Mouse (Mus musculus) adrenal gland, adult (tissue): ENCODE measurements at regions not wholly inside any gene's neighbourhood (a gene's known extent, or its start where the extent isn't known, plus 50 kb on each side); places are given as distances from the start of the nearest gene placed in this dataset.

ENCODE experiments used
- DNase-seq, 2 experiments: peaks; one replicate each; pipeline ENCODE4 v3.0.0; 2022 to 2023; ENCODE audit warnings: low spot score in 1 of 2; ENCODE audit not compliant: inconsistent age in 2 of 2

GRCm38 (mm10) chr11:114224706-114225105 is 157.9 kb upstream of the Sdk2 start:
- peak; percentile 9 to 52 for DNase-seq

- DNase-seq, result no peak
Observed at GRCm38 (mm10) chr11:114223061-114223460, 156.2 kb upstream of the Sdk2 start.

GRCm38 (mm10) chr11:114220466-114220865 is 153.6 kb upstream of the Sdk2 start:
- DNase-seq, result no peak

- DNase-seq, result no peak
Observed at GRCm38 (mm10) chr11:114218732-114219506, 152.1 kb upstream of the Sdk2 start.

- no peak for DNase-seq
Observed at GRCm38 (mm10) chr11:114217245-114217757, 150.5 kb upstream of the Sdk2 start.

GRCm38 (mm10) chr11:114216493-114216892 is 149.6 kb upstream of the Sdk2 start:
- DNase-seq, result no peak

- DNase-seq, result no peak
Observed at GRCm38 (mm10) chr11:114215256-114215655, 148.4 kb upstream of the Sdk2 start.

- DNase-seq, result peak in 1 of 2 experiments; percentile 52
Observed at GRCm38 (mm10) chr11:114212136-114212535, 145.3 kb upstream of the Sdk2 start.

- peak; percentile 45 to 83 for DNase-seq
Observed at GRCm38 (mm10) chr11:114205192-114205591, 138.3 kb upstream of the Sdk2 start.

GRCm38 (mm10) chr11:114203416-114203815 is 136.6 kb upstream of the Sdk2 start:
- no peak for DNase-seq

- no peak for DNase-seq
Observed at GRCm38 (mm10) chr11:114202486-114202885, 135.6 kb upstream of the Sdk2 start.

- no peak for DNase-seq
Observed at GRCm38 (mm10) chr11:114199081-114199586, 132.3 kb upstream of the Sdk2 start.

GRCm38 (mm10) chr11:114198317-114199032 is 131.6 kb upstream of the Sdk2 start:
- DNase-seq, result peak; percentile 95 to 99

GRCm38 (mm10) chr11:114195291-114195690 is 128.4 kb upstream of the Sdk2 start:
- peak in 1 of 2 experiments; percentile 59 for DNase-seq

GRCm38 (mm10) chr11:114194055-114194706 is 127.3 kb upstream of the Sdk2 start:
- DNase-seq, result no peak

- DNase-seq, result no peak
Observed at GRCm38 (mm10) chr11:114193018-114193417, 126.2 kb upstream of the Sdk2 start.

GRCm38 (mm10) chr11:114191661-114192060 is 124.8 kb upstream of the Sdk2 start:
- peak in 1 of 2 experiments; percentile 23 for DNase-seq

GRCm38 (mm10) chr11:114184970-114185882 is 118.4 kb upstream of the Sdk2 start:
- peak; percentile 80 to 88 for DNase-seq

- DNase-seq, result peak in 1 of 2 experiments; percentile 56
Observed at GRCm38 (mm10) chr11:114184431-114184830, 117.6 kb upstream of the Sdk2 start.

GRCm38 (mm10) chr11:114183231-114183630 is 116.4 kb upstream of the Sdk2 start:
- no peak for DNase-seq
